Mouse (Mus musculus) hindbrain, embryonic 13.5 days (tissue): ENCODE data around the gene Ndufb8. TPM values are rescaled to one million over a fixed set of nuclear protein-coding genes. Genes with fewer than 3 reads are reported as not detected.

Experiments
- ATAC-seq: fragments of 200-750 bp; cut with Nextera tagmentation; 2 replicates; pipeline ENCODE4 v1.8.0; 2017; ENCODE audit warnings: moderate TSS enrichment; ENCODE audit not compliant: low FRiP score
- H3K27ac ChIP-seq: fragments of 300-500 bp; sonication (generic); 2 replicates; pipeline ENCODE4 v1.5.1; 2015; ENCODE audit warnings: inconsistent platforms, mild to moderate bottlenecking, moderate library complexity
- H3K27me3 ChIP-seq: fragments of 300-500 bp; sonication (generic); 2 replicates; pipeline ENCODE4 v1.6.1; 2015; ENCODE audit warnings: mild to moderate bottlenecking, inconsistent platforms
- H3K36me3 ChIP-seq: fragments of 300-500 bp; sonication (generic); 2 replicates; pipeline ENCODE4 v1.6.1; 2015; ENCODE audit warnings: mild to moderate bottlenecking, inconsistent platforms
- H3K4me1 ChIP-seq: fragments of 300-500 bp; sonication (generic); replicated peaks from 2 replicates; pipeline ENCODE4 v1.6.1; 2015; ENCODE audit warnings: inconsistent platforms
- H3K4me2 ChIP-seq: fragments of 300-500 bp; sonication (generic); 2 replicates; pipeline ENCODE4 v1.6.1; 2015; ENCODE audit warnings: inconsistent platforms, mild to moderate bottlenecking, moderate library complexity
- H3K4me3 ChIP-seq: fragments of 300-500 bp; sonication (generic); 2 replicates; pipeline ENCODE4 v1.5.1; 2015; ENCODE audit warnings: mild to moderate bottlenecking, inconsistent platforms
- H3K9ac ChIP-seq: fragments of 300-500 bp; sonication (generic); 2 replicates; pipeline ENCODE4 v1.6.1; 2015; ENCODE audit warnings: mild to moderate bottlenecking, inconsistent platforms
- H3K9me3 ChIP-seq: fragments of 300-500 bp; sonication (generic); 2 replicates; pipeline ENCODE4 v1.6.1; 2016; ENCODE audit warnings: inconsistent platforms
- WGBS: fragments of 180-500 bp; shearing (Covaris S2); methylation state at CpG from one replicate; pipeline ENCODE4 v1.1.7; 2015; 5-methylcytosine and 5-hydroxymethylcytosine counted together
- polyA plus RNA-seq: library from polyadenylated mRNA; unstranded; fragments of >200 nt; fragmentation: Nextera tagmentation; extraction: Ambion mirVana; gene quantifications from 2 replicates; pipeline ENCODE4 v1.2.1, GENCODE M21; 2015

Gene Ndufb8
- polyA plus RNA-seq, result 592 and 624 TPM in 2 replicates

- H3K36me3 ChIP-seq, result peaks cover 35% of the 10 kb centered on the region
Observed at GRCm38 (mm10) chr19:44554861-44555590, at the start of gene Ndufb8. Gene Ndufb8, minus strand, starts transcription at chr19:44555440.

GRCm38 (mm10) chr19:44594180-44594579, 38.9 kb upstream of the Ndufb8 start:
- no peaks in the 10 kb centered on the region for H3K36me3 ChIP-seq
- 0 out of 2 replicates have a peak, but pooled peaks cover 6% of the 10 kb centered on the region for H3K4me1 ChIP-seq
- H3K4me3 ChIP-seq, result no peak overlapping the region
- H3K4me2 ChIP-seq, result no peak overlapping the region
- no peak overlapping the region for H3K27ac ChIP-seq
- ATAC-seq, result no peak
- WGBS, result 92% methylated on average over 14 of the region's 14 CpGs
- H3K9me3 ChIP-seq, result no peaks in the 10 kb centered on the region
- H3K27me3 ChIP-seq, result peaks cover 19% of the 10 kb centered on the region
- H3K9ac ChIP-seq, result no peak overlapping the region

More at GRCm38 (mm10) chr19:44554861-44555590, at the start of gene Ndufb8:
- H3K9ac ChIP-seq, result peak within 1 kb of the TSS; percentile 91
- H3K4me2 ChIP-seq, result peak within 1 kb of the TSS; percentile 91
- no peaks in the 10 kb centered on the region for H3K9me3 ChIP-seq
- peak within 1 kb of the TSS; percentile 84 for H3K4me3 ChIP-seq
- WGBS, result 0% methylated on average over 50 of the region's 50 CpGs
- ATAC-seq, result peak; percentile 81
- peak within 1 kb of the TSS; percentile 86 for H3K27ac ChIP-seq
- H3K4me1 ChIP-seq, result peaks cover 37% of the 10 kb centered on the region
- peaks cover 15% of the 10 kb centered on the region for H3K27me3 ChIP-seq

GRCm38 (mm10) chr19:44591638-44592037, 36.4 kb upstream of the Ndufb8 start:
- no peaks in the 10 kb centered on the region for H3K36me3 ChIP-seq
- no peak overlapping the region for H3K4me2 ChIP-seq
- 0 out of 2 replicates have a peak, but pooled peaks cover 6% of the 10 kb centered on the region for H3K4me1 ChIP-seq
- no peak overlapping the region for H3K9ac ChIP-seq
- ATAC-seq, result no peak
- H3K4me3 ChIP-seq, result no peak overlapping the region
- H3K27me3 ChIP-seq, result peaks cover 24% of the 10 kb centered on the region
- no peaks in the 10 kb centered on the region for H3K9me3 ChIP-seq
- WGBS, result 57% methylated on average over 6 of the region's 6 CpGs
- H3K27ac ChIP-seq, result peak overlapping the region; percentile 85

GRCm38 (mm10) chr19:44590992-44591391, 35.8 kb upstream of the Ndufb8 start:
- 65% methylated on average over 18 of the region's 18 CpGs for WGBS
- Histone ChIP-seq H3K27ac (peak overlapping the region; percentile 85), H3K4me2 (no peak overlapping the region), H3K9me3 (no peaks in the 10 kb centered on the region), H3K27me3 (peaks cover 26% of the 10 kb centered on the region), H3K36me3 (no peaks in the 10 kb centered on the region), H3K4me3 (no peak overlapping the region), H3K9ac (no peak overlapping the region), H3K4me1 (0 out of 2 replicates have a peak, but pooled peaks cover 6% of the 10 kb centered on the region)
- no peak for ATAC-seq

- peaks cover 37% of the 10 kb centered on the region for H3K27me3 ChIP-seq
- H3K36me3 ChIP-seq, result no peaks in the 10 kb centered on the region
- no peak for ATAC-seq
- H3K4me2 ChIP-seq, result no peak overlapping the region
- H3K4me1 ChIP-seq, result 0 out of 2 replicates have a peak, but pooled peaks cover 6% of the 10 kb centered on the region
- H3K9me3 ChIP-seq, result no peaks in the 10 kb centered on the region
- no peak overlapping the region for H3K4me3 ChIP-seq
- WGBS, result 48% methylated on average over 7 of the region's 7 CpGs
- peak overlapping the region; percentile 4; the same call in 1 of the 2 replicates for H3K27ac ChIP-seq
- no peak overlapping the region for H3K9ac ChIP-seq
Observed at GRCm38 (mm10) chr19:44589591-44590223, 34.5 kb upstream of the Ndufb8 start.

- H3K27ac ChIP-seq, result no peak overlapping the region
- no peak overlapping the region for H3K4me3 ChIP-seq
- no peaks in the 10 kb centered on the region for H3K9me3 ChIP-seq
- 44% methylated on average over 4 of the region's 4 CpGs for WGBS
- H3K27me3 ChIP-seq, result peaks cover 50% of the 10 kb centered on the region
- H3K36me3 ChIP-seq, result no peaks in the 10 kb centered on the region
- no peak for ATAC-seq
- no peak overlapping the region for H3K4me2 ChIP-seq
- H3K4me1 ChIP-seq, result 0 out of 2 replicates have a peak, but pooled peaks cover 6% of the 10 kb centered on the region
- no peak overlapping the region for H3K9ac ChIP-seq
Observed at GRCm38 (mm10) chr19:44588036-44588435, 32.8 kb upstream of the Ndufb8 start.

- Histone ChIP-seq H3K4me3 (no peak overlapping the region), H3K36me3 (no peaks in the 10 kb centered on the region), H3K9me3 (no peaks in the 10 kb centered on the region), H3K27ac (no peak overlapping the region), H3K27me3 (peaks cover 47% of the 10 kb centered on the region), H3K4me1 (peaks cover 6% of the 10 kb centered on the region), H3K4me2 (no peak overlapping the region), H3K9ac (no peak overlapping the region)
- WGBS, result 33% methylated on average over 9 of the region's 9 CpGs
- ATAC-seq, result peak; percentile 83
Observed at GRCm38 (mm10) chr19:44582638-44583309, 27.5 kb upstream of the Ndufb8 start.

GRCm38 (mm10) chr19:44582103-44582502, 26.9 kb upstream of the Ndufb8 start:
- Histone ChIP-seq H3K36me3 (peaks cover 5% of the 10 kb centered on the region; the same call in 1 of the 2 replicates), H3K4me3 (no peak overlapping the region), H3K4me1 (peaks cover 6% of the 10 kb centered on the region), H3K27me3 (peaks cover 43% of the 10 kb centered on the region), H3K27ac (no peak overlapping the region), H3K4me2 (no peak overlapping the region), H3K9ac (no peak overlapping the region), H3K9me3 (no peaks in the 10 kb centered on the region)
- WGBS, result 80% methylated on average over 10 of the region's 10 CpGs
- ATAC-seq, result 0 out of 2 replicates have a peak, but pooled peaks have one; percentile 59

GRCm38 (mm10) chr19:44578038-44578437, 22.8 kb upstream of the Ndufb8 start:
- 81% methylated on average over 1 of the region's 1 CpGs for WGBS

GRCm38 (mm10) chr19:44576275-44576674, 21.0 kb upstream of the Ndufb8 start:
- Histone ChIP-seq H3K36me3 (peaks cover 53% of the 10 kb centered on the region), H3K27me3 (peaks cover 4% of the 10 kb centered on the region; the same call in 1 of the 2 replicates), H3K9ac (no peak overlapping the region), H3K4me3 (no peak overlapping the region), H3K4me1 (peaks cover 3% of the 10 kb centered on the region; the same call in 1 of the 2 replicates), H3K27ac (no peak overlapping the region), H3K4me2 (no peak overlapping the region), H3K9me3 (no peaks in the 10 kb centered on the region)
- WGBS, result 81% methylated on average over 7 of the region's 7 CpGs
- no peak for ATAC-seq

More at GRCm38 (mm10) chr19:44578038-44578437, 22.8 kb upstream of the Ndufb8 start:
- no peak for ATAC-seq
- Histone ChIP-seq H3K27me3 (peaks cover 7% of the 10 kb centered on the region; the same call in 1 of the 2 replicates), H3K27ac (no peak overlapping the region), H3K9me3 (no peaks in the 10 kb centered on the region), H3K4me1 (peaks cover 6% of the 10 kb centered on the region), H3K4me2 (no peak overlapping the region), H3K9ac (no peak overlapping the region), H3K36me3 (peaks cover 36% of the 10 kb centered on the region), H3K4me3 (no peak overlapping the region)

- H3K4me1 ChIP-seq, result peaks cover 32% of the 10 kb centered on the region
- no peaks in the 10 kb centered on the region for H3K9me3 ChIP-seq
- H3K36me3 ChIP-seq, result peaks cover 78% of the 10 kb centered on the region
- no peak overlapping the region for H3K9ac ChIP-seq
- H3K27ac ChIP-seq, result no peak overlapping the region
- H3K27me3 ChIP-seq, result no peaks in the 10 kb centered on the region
- no peak overlapping the region for H3K4me2 ChIP-seq
- 94% methylated on average over 3 of the region's 3 CpGs for WGBS
- no peak for ATAC-seq
- no peak overlapping the region for H3K4me3 ChIP-seq
Observed at GRCm38 (mm10) chr19:44567763-44568162, 12.5 kb upstream of the Ndufb8 start.

GRCm38 (mm10) chr19:44564006-44564405, 8.8 kb upstream of the Ndufb8 start:
- no peak for ATAC-seq
- Histone ChIP-seq H3K4me1 (peaks cover 32% of the 10 kb centered on the region), H3K9me3 (no peaks in the 10 kb centered on the region), H3K27ac (no peak overlapping the region), H3K27me3 (peaks cover 4% of the 10 kb centered on the region), H3K4me2 (peak overlapping the region; percentile 89), H3K36me3 (peaks cover 40% of the 10 kb centered on the region), H3K4me3 (peak overlapping the region; percentile 74), H3K9ac (no peak overlapping the region)
- WGBS, result 92% methylated on average over 14 of the region's 14 CpGs
